Mouse (Mus musculus) macrophage (primary cell): ENCODE data around the gene Tmem256. TPM values are rescaled to one million over a fixed set of nuclear protein-coding genes. Genes with fewer than 3 reads are reported as not detected.

Experiments
- H3K27ac ChIP-seq: fragments of 350-480 bp; formaldehyde crosslinking; 2 replicates; pipeline ENCODE4 v1.9.0; 2021
- H3K36me3 ChIP-seq: fragments of 350-480 bp; formaldehyde crosslinking; 2 replicates; pipeline ENCODE4 v1.9.0; 2021; ENCODE audit errors: inconsistent target
- H3K4me3 ChIP-seq: fragments of 350-480 bp; formaldehyde crosslinking; 2 replicates; pipeline ENCODE4 v1.9.0; 2021; ENCODE audit errors: inconsistent target
- H3K79me2 ChIP-seq: fragments of 350-480 bp; formaldehyde crosslinking; 2 replicates; pipeline ENCODE4 v1.9.0; 2021; ENCODE audit errors: inconsistent target
- WGBS: methylation state at CpG from one replicate; pipeline ENCODE4 v1.1.7; 2026; ENCODE audit warnings: inconsistent platforms; ENCODE audit not compliant: missing documents; 5-methylcytosine and 5-hydroxymethylcytosine counted together
- polyA plus RNA-seq: library from polyadenylated mRNA; stranded (reverse); fragments of 250-400 nt; gene quantifications from 3 replicates; pipeline ENCODE4 v1.2.4, GENCODE M21; 2018; ENCODE audit warnings: inconsistent platforms

Gene Tmem256
- polyA plus RNA-seq, 1 experiment from 2014 or later: 71.2 TPM

DNA sequence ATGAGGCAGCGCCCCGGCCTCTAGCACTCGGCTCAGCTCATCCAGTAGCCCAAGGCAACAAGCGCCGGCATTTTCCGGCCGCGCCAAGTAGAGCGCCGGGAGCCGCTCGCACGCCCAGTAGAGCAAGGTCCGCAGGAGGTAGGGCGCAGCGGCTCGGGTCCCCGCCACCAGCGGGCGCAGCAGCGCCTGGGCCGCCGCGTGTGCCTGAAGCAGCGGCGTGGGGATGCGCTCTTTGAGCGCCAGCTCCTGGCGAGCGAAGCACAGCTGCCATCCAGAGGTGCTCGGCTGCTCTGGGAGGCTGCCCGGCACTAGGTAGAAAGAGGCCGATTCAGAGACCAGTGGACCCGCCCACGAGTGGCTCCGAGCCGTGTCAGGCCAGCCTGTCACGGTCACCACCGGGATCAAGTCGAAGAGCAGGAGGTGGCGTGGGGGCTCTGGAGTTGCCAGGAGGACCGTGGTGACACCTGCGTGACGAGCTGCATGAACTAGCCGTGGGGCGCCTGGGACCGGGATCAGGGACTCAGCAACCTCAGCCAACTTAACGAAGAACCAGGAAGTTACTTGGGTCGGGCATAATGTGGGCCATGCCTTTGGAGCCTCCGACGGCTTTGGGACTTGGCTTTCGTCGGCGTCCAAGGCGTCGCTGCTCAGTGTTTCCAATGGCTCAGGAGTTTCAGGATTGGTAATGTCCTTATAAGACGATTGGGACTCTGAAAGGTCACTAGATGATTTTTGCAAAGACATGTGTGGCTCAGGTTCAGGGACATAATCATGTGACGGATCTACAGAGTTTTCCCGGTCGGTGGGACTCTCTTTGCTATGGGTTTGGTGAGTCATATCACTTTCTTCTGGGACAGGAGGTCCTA lies 34.3 kb upstream of the Tmem256 start:
- H3K4me3 ChIP-seq: peak overlapping the region; percentile 17; the same call in 1 of the 2 replicates
- H3K27ac ChIP-seq: no peak overlapping the region
- no peaks in the 10 kb centered on the region for H3K36me3 ChIP-seq
- WGBS: 6% methylated on average over 59 of the region's 60 CpGs
- H3K79me2 ChIP-seq: no peaks in the 10 kb centered on the region

DNA sequence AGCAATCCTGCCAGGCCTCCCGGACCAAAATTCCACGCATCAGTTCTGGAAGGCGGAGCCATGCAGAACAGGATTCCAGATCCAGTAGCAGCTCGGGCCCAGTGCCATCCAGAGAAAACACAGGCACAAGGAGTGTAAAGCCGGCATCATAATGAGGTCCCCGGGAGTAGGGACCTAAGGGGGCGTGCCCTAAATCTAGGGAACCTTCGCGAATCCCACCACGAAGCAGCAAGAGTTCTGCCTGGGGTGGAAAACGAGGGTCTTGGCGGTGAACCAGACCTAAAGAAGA lies 33.7 kb upstream of the Tmem256 start:
- H3K27ac ChIP-seq: no peak overlapping the region
- WGBS: 61% methylated on average over 12 of the region's 12 CpGs
- no peaks in the 10 kb centered on the region for H3K36me3 ChIP-seq
- no peaks in the 10 kb centered on the region for H3K79me2 ChIP-seq
- no peak overlapping the region for H3K4me3 ChIP-seq

- H3K27ac ChIP-seq: no peak within 1 kb of the TSS
- 64% methylated on average over 29 of the region's 29 CpGs for WGBS
- H3K79me2 ChIP-seq: no peaks in the 10 kb centered on the region
- no peaks in the 10 kb centered on the region for H3K36me3 ChIP-seq
- no peak within 1 kb of the TSS for H3K4me3 ChIP-seq
Measured at GRCm38 (mm10) chr11:69804972-69805909, 33.1 kb upstream of the Tmem256 start, which contains the start of gene Tmem102. TSS of gene Tmem102 (minus strand) at chr11:69805624.

DNA sequence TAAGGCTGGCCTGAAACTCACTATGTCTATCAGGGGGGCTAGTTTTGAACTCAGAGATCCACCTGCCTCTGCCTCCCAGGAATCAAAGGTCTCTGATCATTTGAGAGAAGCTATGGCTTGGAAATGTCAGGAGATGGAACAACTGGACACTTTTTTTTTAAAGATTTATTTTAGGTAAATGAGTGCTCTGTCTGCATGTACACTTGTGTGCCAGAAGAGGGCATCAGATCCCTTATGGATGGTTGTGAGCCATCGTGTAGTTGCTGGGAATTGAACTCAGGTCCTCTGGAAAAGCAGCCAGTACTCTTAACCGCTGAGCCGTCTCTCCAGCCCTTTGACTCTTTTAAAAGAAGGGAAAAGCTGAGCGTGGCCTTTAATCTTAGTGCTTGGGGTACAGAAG lies 31.9 kb upstream of the Tmem256 start:
- H3K4me3 ChIP-seq: no peak overlapping the region
- no peak overlapping the region for H3K27ac ChIP-seq
- WGBS: 92% methylated on average over 4 of the region's 4 CpGs
- no peaks in the 10 kb centered on the region for H3K79me2 ChIP-seq
- H3K36me3 ChIP-seq: no peaks in the 10 kb centered on the region

- 91% methylated on average over 2 of the region's 2 CpGs for WGBS
- Histone ChIP-seq H3K27ac (no peak overlapping the region), H3K4me3 (no peak overlapping the region), H3K36me3 (no peaks in the 10 kb centered on the region), H3K79me2 (no peaks in the 10 kb centered on the region)
Measured at GRCm38 (mm10) chr11:69807641-69808040, 30.7 kb upstream of the Tmem256 start.

DNA sequence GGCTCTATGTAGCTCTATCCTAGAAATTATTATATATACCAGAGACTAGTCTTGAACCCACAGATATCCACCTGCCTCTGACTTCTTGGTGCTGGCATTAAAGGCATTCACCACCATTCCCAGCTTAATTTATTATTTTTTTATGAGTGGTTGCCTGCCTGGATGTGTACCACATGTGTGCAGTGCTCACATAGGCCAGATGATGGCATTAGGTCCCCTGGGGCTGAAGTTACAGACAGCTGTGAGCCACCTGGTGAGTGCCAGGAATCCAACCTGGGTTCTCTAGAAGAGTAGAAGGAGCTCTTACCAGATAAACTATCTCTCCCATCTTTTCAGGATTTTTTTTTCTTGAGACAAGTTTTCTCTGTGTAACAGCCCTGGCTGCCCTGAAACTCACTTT lies 28.0 kb upstream of the Tmem256 start:
- no peaks in the 10 kb centered on the region for H3K79me2 ChIP-seq
- H3K4me3 ChIP-seq: no peak overlapping the region
- H3K36me3 ChIP-seq: no peaks in the 10 kb centered on the region
- no peak overlapping the region for H3K27ac ChIP-seq

DNA sequence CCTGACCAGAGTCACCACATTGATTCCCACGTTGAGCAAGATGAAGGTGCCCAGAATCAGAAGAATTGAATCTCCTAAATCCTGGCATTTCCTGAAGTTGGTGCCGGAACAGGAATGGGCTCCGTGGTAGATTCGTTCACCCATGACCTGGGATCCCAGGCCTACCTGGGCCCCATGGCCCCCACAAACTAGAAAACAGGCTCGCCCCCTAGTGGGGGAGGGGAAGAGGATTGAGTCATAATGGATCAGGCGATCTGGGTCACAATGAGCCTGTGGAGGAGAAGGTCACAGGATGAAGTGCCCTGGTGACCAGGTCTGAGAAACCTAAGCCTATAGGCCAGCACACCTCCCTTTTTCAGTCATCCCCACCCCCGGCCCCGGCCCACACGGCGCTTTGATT lies 23.2 kb upstream of the Tmem256 start, which contains the start of gene Gm39566:
Gene Gm39566 (minus strand): TSS at position 144 of the 400 bp plus-strand sequence.
- Histone ChIP-seq H3K27ac (no peak within 1 kb of the TSS), H3K4me3 (no peak within 1 kb of the TSS), H3K36me3 (no peaks in the 10 kb centered on the region), H3K79me2 (no peaks in the 10 kb centered on the region)
- 79% methylated on average over 10 of the region's 10 CpGs for WGBS

GRCm38 (mm10) chr11:69816520-69816919 lies 21.8 kb upstream of the Tmem256 start:
- Histone ChIP-seq H3K27ac (no peak overlapping the region), H3K79me2 (no peaks in the 10 kb centered on the region), H3K4me3 (no peak overlapping the region), H3K36me3 (no peaks in the 10 kb centered on the region)
- WGBS: 95% methylated on average over 8 of the region's 12 CpGs

DNA sequence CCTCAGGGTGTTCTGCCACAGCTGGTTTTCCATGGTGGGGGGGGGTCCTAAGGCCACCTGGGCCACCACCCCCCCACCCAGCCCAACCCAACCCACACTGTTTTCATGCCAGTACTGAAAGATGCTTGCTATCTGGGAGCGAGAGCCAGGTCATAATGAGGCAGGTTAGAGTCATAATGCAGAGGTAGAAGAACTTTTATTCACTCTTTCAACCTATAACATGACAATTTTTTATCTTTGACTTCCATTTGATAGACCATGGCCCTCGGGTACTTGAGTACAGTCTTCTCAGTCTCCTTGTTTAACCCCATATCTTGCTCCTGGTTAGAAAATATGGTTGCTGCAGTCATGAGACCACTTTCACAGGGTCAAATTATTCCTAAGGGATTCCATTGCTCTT lies 19.9 kb upstream of the Tmem256 start, which contains the start of gene Spem2:
Gene Spem2 (minus strand): TSS at position 101 of the 400 bp plus-strand sequence.
- 92% methylated on average over 2 of the region's 2 CpGs for WGBS
- H3K27ac ChIP-seq: no peak within 1 kb of the TSS
- H3K36me3 ChIP-seq: no peaks in the 10 kb centered on the region

DNA sequence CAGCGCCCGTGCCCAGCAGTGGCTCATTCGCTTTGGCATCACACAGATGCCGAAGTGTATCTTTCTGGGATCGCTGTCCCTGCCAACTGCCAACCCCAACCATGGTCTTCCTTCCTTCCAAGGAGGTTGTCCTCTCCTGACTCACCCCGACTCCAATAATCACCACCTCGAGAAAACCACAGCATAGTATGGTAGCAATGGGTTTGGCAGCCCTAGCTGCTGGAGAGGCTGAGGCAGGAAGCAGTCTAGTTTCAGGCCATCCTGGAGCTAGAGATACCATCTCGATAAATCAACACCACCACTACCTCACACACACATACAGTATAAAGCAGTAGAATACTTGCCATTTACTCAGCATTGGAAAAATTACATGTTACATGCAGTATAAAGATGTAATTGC lies 19.4 kb upstream of the Tmem256 start:
- Histone ChIP-seq H3K79me2 (no peaks in the 10 kb centered on the region), H3K36me3 (no peaks in the 10 kb centered on the region), H3K4me3 (no peak overlapping the region), H3K27ac (no peak overlapping the region)
- WGBS: 51% methylated on average over 8 of the region's 8 CpGs

More for the DNA sequence above, 19.9 kb upstream of the Tmem256 start, which contains the start of gene Spem2:
- Histone ChIP-seq H3K4me3 (no peak within 1 kb of the TSS), H3K79me2 (no peaks in the 10 kb centered on the region)

- Histone ChIP-seq H3K4me3 (no peak within 1 kb of the TSS), H3K36me3 (no peaks in the 10 kb centered on the region), H3K79me2 (no peaks in the 10 kb centered on the region), H3K27ac (no peak within 1 kb of the TSS)
- 84% methylated on average over 3 of the region's 3 CpGs for WGBS
Measured at GRCm38 (mm10) chr11:69822080-69822479, 16.2 kb upstream of the Tmem256 start, which contains the start of gene Spem1. TSS of gene Spem1 (minus strand) at chr11:69822180.

GRCm38 (mm10) chr11:69823456-69823855 lies 14.9 kb upstream of the Tmem256 start:
- Histone ChIP-seq H3K4me3 (no peak overlapping the region), H3K79me2 (no peaks in the 10 kb centered on the region), H3K36me3 (no peaks in the 10 kb centered on the region), H3K27ac (no peak overlapping the region)
- WGBS: 93% methylated on average over 2 of the region's 2 CpGs

GRCm38 (mm10) chr11:69828832-69829231 lies 9.5 kb upstream of the Tmem256 start:
- Histone ChIP-seq H3K36me3 (no peaks in the 10 kb centered on the region), H3K4me3 (no peak overlapping the region), H3K79me2 (no peaks in the 10 kb centered on the region), H3K27ac (no peak overlapping the region)
- 87% methylated on average over 5 of the region's 5 CpGs for WGBS

DNA sequence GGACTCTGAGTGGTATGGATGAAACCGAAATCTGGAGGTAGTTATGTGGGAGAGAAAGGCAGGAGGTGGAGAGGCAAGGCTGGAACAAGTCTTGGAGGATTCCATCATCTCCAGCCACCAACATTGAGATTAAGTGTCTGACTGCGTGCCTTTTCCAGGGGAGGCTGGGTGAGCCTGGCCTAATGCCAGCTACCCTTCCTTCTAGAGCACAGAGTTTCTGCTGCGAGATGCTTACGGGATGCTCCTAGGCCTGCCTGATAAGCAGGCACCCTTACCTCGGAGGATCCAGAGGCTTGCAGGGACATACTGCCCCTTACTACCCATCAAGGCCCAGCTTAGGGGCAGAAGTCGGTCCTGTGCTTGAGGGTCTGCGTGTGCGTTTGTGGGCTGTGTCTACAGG lies 4.8 kb upstream of the Tmem256 start:
- 44% methylated on average over 7 of the region's 8 CpGs for WGBS

More for the DNA sequence above, 4.8 kb upstream of the Tmem256 start:
- no peak overlapping the region for H3K27ac ChIP-seq
- H3K36me3 ChIP-seq: no peaks in the 10 kb centered on the region
- H3K79me2 ChIP-seq: peaks cover under 1% of the 10 kb centered on the region; the same call in 1 of the 2 replicates
- H3K4me3 ChIP-seq: no peak overlapping the region
